In the genomic region with DNA sequence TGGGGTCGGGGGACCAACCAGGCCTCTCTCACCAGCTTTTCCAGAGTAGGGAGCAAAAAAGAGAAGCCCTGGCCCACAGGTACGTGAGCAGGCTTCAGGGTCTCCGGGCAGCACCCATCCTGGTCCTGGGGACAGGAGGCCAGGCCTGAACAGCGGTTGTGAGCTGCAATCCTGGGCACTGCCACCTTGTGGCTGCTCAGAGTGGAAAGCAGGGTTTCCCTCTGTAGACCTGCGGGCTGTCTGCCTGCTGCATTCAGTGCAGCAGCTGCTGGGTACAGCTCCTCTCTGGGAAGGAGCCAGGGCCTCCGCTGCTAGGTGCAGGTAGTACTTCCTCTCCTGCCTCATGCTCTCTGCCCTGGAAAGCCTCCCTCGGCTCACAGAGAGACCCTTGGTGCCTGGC, we compare ENCODE assay signal across 9 mouse cellular contexts. TPM values are rescaled to one million over a fixed set of nuclear protein-coding genes. Genes with fewer than 3 reads are reported as not detected.
A peak's percentile ranks its signal among the peaks of the same experiment; 100 is the strongest.
DNase-seq lines count a peak whose midpoint lies in the region; ATAC-seq lines count a peak whose summit lies in the region.
"Had no signal": no experiment of that assay in that cellular context is flagged by ENCODE, and none has a peak within 500 bp of the region (broad histone marks: within the 10 kb centered on the region; RNA-seq: fewer than 3 reads in every experiment).

No protein-coding gene starts in this region.

- H3K27me3 ChIP-seq in midbrain, embryonic 13.5 days = no peaks in the 10 kb centered on the region
- no peaks in the 10 kb centered on the region for H3K27me3 ChIP-seq in midbrain, embryonic 15.5 days (replicated peaks)
- H3K27me3 ChIP-seq in forebrain, embryonic 11.5 days (ENCODE audit: control insufficient read depth, insufficient read depth, low read length) = no peaks in the 10 kb centered on the region
- no peaks in the 10 kb centered on the region for H3K27me3 ChIP-seq in limb, embryonic 12.5 days
- H3K27me3 ChIP-seq: Patski had no signal

- H3K9me3 ChIP-seq in midbrain, embryonic 13.5 days = no peaks in the 10 kb centered on the region
- H3K9me3 ChIP-seq in midbrain, embryonic 15.5 days = no peaks in the 10 kb centered on the region
- no peaks in the 10 kb centered on the region for H3K9me3 ChIP-seq in forebrain, embryonic 11.5 days (ENCODE audit: control insufficient read depth, low read length)
- H3K9me3 ChIP-seq in limb, embryonic 12.5 days = no peaks in the 10 kb centered on the region

- WGBS in midbrain, embryonic 13.5 days = 42% methylated on average over 7 of the region's 7 CpGs
- 57% methylated on average over 7 of the region's 7 CpGs for WGBS in midbrain, embryonic 15.5 days
- WGBS in forebrain, embryonic 11.5 days = 56% methylated on average over 7 of the region's 7 CpGs
- 54% methylated on average over 7 of the region's 7 CpGs for WGBS in limb, embryonic 12.5 days

- ATAC-seq in cerebellum, adult (ENCODE audit: insufficient number of reproducible peaks, low FRiP score, low TSS enrichment) = no peak
- peak; percentile 77; the same call in 1 of the 2 replicates for ATAC-seq in midbrain, embryonic 13.5 days
- no peak; the same call in 1 of the 2 replicates for ATAC-seq in midbrain, embryonic 15.5 days (replicated peaks)
- no peak for ATAC-seq in forebrain, embryonic 11.5 days (replicated peaks; ENCODE audit: low FRiP score)
- ATAC-seq in limb, embryonic 12.5 days (ENCODE audit: insufficient number of reproducible peaks, insufficient read depth, low FRiP score, low TSS enrichment, low read depth) = no peak
- ATAC-seq: Patski had no signal

- no peak overlapping the region for H3K4me3 ChIP-seq in midbrain, embryonic 13.5 days (replicated peaks)
- H3K4me3 ChIP-seq in midbrain, embryonic 15.5 days = no peak overlapping the region
- no peak overlapping the region for H3K4me3 ChIP-seq in forebrain, embryonic 11.5 days (ENCODE audit: low read depth, low read length)
- no peak overlapping the region for H3K4me3 ChIP-seq in limb, embryonic 12.5 days (replicated peaks)

- H3K4me2 ChIP-seq in midbrain, embryonic 13.5 days (replicated peaks) = no peak overlapping the region
- no peak overlapping the region for H3K4me2 ChIP-seq in midbrain, embryonic 15.5 days
- no peak overlapping the region for H3K4me2 ChIP-seq in forebrain, embryonic 11.5 days (ENCODE audit: low read depth, low read length, severe bottlenecking)
- no peak overlapping the region for H3K4me2 ChIP-seq in limb, embryonic 12.5 days

- DNase-seq in cerebellum, adult 18-20 months = peak; percentile 45 to 49
- DNase-seq in forebrain, embryonic 11.5 days (ENCODE audit: low spot score) = peak; percentile 50
- peak; percentile 55 for DNase-seq in right cerebral cortex, postnatal 14 days
- no peak for DNase-seq in spleen, postnatal 36 days (ENCODE audit: low spot score in 2 of 2)

- peaks cover 5% of the 10 kb centered on the region; the same call in 1 of the 2 replicates for H3K4me1 ChIP-seq in midbrain, embryonic 13.5 days (replicated peaks)
- H3K4me1 ChIP-seq in midbrain, embryonic 15.5 days = no peaks in the 10 kb centered on the region
- no peaks in the 10 kb centered on the region for H3K4me1 ChIP-seq in forebrain, embryonic 11.5 days (replicated peaks; ENCODE audit: control insufficient read depth, insufficient read depth, low read length)
- peaks cover 27% of the 10 kb centered on the region for H3K4me1 ChIP-seq in limb, embryonic 12.5 days (replicated peaks)

- H3K9ac ChIP-seq in midbrain, embryonic 13.5 days (replicated peaks) = no peak overlapping the region
- no peak overlapping the region for H3K9ac ChIP-seq in midbrain, embryonic 15.5 days
- no peak overlapping the region for H3K9ac ChIP-seq in forebrain, embryonic 11.5 days (ENCODE audit: low read length)
- H3K9ac ChIP-seq in limb, embryonic 12.5 days (replicated peaks) = 0 out of 2 replicates have a peak overlapping the region, but pooled peaks have one; percentile 19

- H3K27ac ChIP-seq in midbrain, embryonic 13.5 days = no peak overlapping the region; the same call in 1 of the 2 replicates
- no peak overlapping the region for H3K27ac ChIP-seq in midbrain, embryonic 15.5 days
- no peak overlapping the region for H3K27ac ChIP-seq in forebrain, embryonic 11.5 days (ENCODE audit: low read depth, low read length)
- peak overlapping the region; percentile 72; the same call in 1 of the 2 replicates for H3K27ac ChIP-seq in limb, embryonic 12.5 days

- H3K36me3 ChIP-seq in midbrain, embryonic 13.5 days = peaks cover 58% of the 10 kb centered on the region
- peaks cover 30% of the 10 kb centered on the region; the same call in 1 of the 2 replicates for H3K36me3 ChIP-seq in midbrain, embryonic 15.5 days (replicated peaks)
- H3K36me3 ChIP-seq in forebrain, embryonic 11.5 days (ENCODE audit: control insufficient read depth, insufficient read depth, low read length) = no peaks in the 10 kb centered on the region; the same call in 1 of the 2 replicates
- peaks cover 52% of the 10 kb centered on the region for H3K36me3 ChIP-seq in limb, embryonic 12.5 days

RNA-seq across cellular contexts. Expression of a gene that starts 19.0 kb away (rescaled TPM):
- polyA plus RNA-seq in midbrain, embryonic 13.5 days (2015; fragmentation: Nextera tagmentation; extraction: Ambion mirVana) = 1.6 and 2.0 TPM in 2 replicates
- 1.9 and 2.2 TPM in 2 replicates for polyA plus RNA-seq in midbrain, embryonic 15.5 days (2015; fragmentation: Nextera tagmentation; extraction: Ambion mirVana)
- polyA plus RNA-seq in forebrain, embryonic 11.5 days (2014; fragmentation: Nextera tagmentation; extraction: Ambion mirVana) = 0.39 and 1.0 TPM in 2 replicates
- 1.2 and 1.4 TPM in 2 replicates for polyA plus RNA-seq in limb, embryonic 12.5 days (2016; fragmentation: Nextera tagmentation; extraction: Ambion mirVana)

Comparison
In these comparisons a context has a peak if more than half of its experiments do, and no peak if none do; other contexts are left out.
1. DNase-seq: peak in cerebellum, adult 18-20 months (2 of 2), forebrain, embryonic 11.5 days (single experiment) and right cerebral cortex, postnatal 14 days (single experiment); none in spleen, postnatal 36 days (0 of 2).